Mouse (Mus musculus) regulatory T cell (primary cell): Measurements from ENCODE around the gene Hspd1.
"Not testable (repeated sequence)": the region's sequence is repeated elsewhere in the genome, so short reads cannot be mapped to it uniquely, and the experiment has no call there.

ENCODE experiments used
- in situ Hi-C: fragments of 300-600 bp; cut with MboI, MseI; formaldehyde crosslinking; loops from one replicate; pipeline ENCODE4 v1.15.1; 2025; ENCODE audit warnings: high pct_unique_total_duplicates

Hspd1 gene

GRCm38 (mm10) chr1:55087401-55087904 lies 590 bp downstream of the Hspd1 start:
- in situ Hi-C loops = loop anchor here (5.0 to 10.0 kb wide), 2 partner anchors 40 to 63 kb away; partner anchors contain the start of gene Sf3b1

- in situ Hi-C loops = loop anchor here (5.0 to 10.0 kb wide), 2 partner anchors 40 to 62 kb away; partner anchors contain the start of gene Sf3b1
Measured at GRCm38 (mm10) chr1:55086868-55087400, 1.1 kb downstream of the Hspd1 start.

- in situ Hi-C loops = loop anchor here (5.0 to 10.0 kb wide), 2 partner anchors 41 to 61 kb away; partner anchors contain the start of gene Sf3b1
Measured at GRCm38 (mm10) chr1:55085781-55086366, 2.2 kb downstream of the Hspd1 start.

- in situ Hi-C loops = loop anchor here (10.0 kb wide), 1 partner anchor 57 kb away; the partner anchor contains the start of gene Sf3b1
Measured at GRCm38 (mm10) chr1:55082106-55082505, 5.9 kb downstream of the Hspd1 start.

GRCm38 (mm10) chr1:55079677-55080076 lies 8.4 kb downstream of the Hspd1 start:
- in situ Hi-C loops = loop anchor here (10.0 kb wide), 1 partner anchor 55 kb away; the partner anchor contains the start of gene Sf3b1

- in situ Hi-C loops = no loop called here
Measured at GRCm38 (mm10) chr1:55076849-55077516, 11.1 kb downstream of the Hspd1 start.

GRCm38 (mm10) chr1:55076395-55076743 lies 11.7 kb downstream of the Hspd1 start:
- in situ Hi-C loops = no loop called here

GRCm38 (mm10) chr1:55075652-55076394 lies 12.2 kb downstream of the Hspd1 start:
- in situ Hi-C loops = no loop called here

- in situ Hi-C loops = no loop called here
Measured at GRCm38 (mm10) chr1:55074757-55075156, 13.3 kb downstream of the Hspd1 start.

- in situ Hi-C loops = not testable (repeated sequence)
Measured at GRCm38 (mm10) chr1:55072328-55072727, 15.7 kb downstream of the Hspd1 start.

GRCm38 (mm10) chr1:55061772-55062171 lies 26.3 kb downstream of the Hspd1 start:
- in situ Hi-C loops = no loop called here

- in situ Hi-C loops = no loop called here
Measured at GRCm38 (mm10) chr1:55061099-55061498, 26.9 kb downstream of the Hspd1 start.

- in situ Hi-C loops = not testable (repeated sequence)
Measured at GRCm38 (mm10) chr1:55058383-55058782, 29.7 kb downstream of the Hspd1 start.

- in situ Hi-C loops = no loop called here
Measured at GRCm38 (mm10) chr1:55055322-55056115, 32.5 kb downstream of the Hspd1 start.

GRCm38 (mm10) chr1:55053596-55053995 lies 34.4 kb downstream of the Hspd1 start:
- in situ Hi-C loops = no loop called here

GRCm38 (mm10) chr1:55053005-55053404 lies 35.0 kb downstream of the Hspd1 start:
- in situ Hi-C loops = no loop called here

- in situ Hi-C loops = no loop called here
Measured at GRCm38 (mm10) chr1:55052355-55052953, 35.6 kb downstream of the Hspd1 start, which contains the start of gene Coq10b. Gene Coq10b (plus strand): TSS chr1:55052770.

GRCm38 (mm10) chr1:55051671-55052070 lies 36.4 kb downstream of the Hspd1 start:
- in situ Hi-C loops = no loop called here

GRCm38 (mm10) chr1:55048841-55049587 lies 39.0 kb downstream of the Hspd1 start:
- in situ Hi-C loops = no loop called here

GRCm38 (mm10) chr1:55043164-55043563 lies 44.9 kb downstream of the Hspd1 start:
- in situ Hi-C loops = no loop called here
